Mouse (Mus musculus): Measurements from ENCODE around the gene Cdc42ep3. TPM values are rescaled to one million over a fixed set of nuclear protein-coding genes. Genes with fewer than 3 reads are reported as not detected.
A peak's percentile ranks its signal among the peaks of the same experiment; 100 is the strongest.

Cdc42ep3 gene
- polyA plus RNA-seq (2015; fragmentation: Nextera tagmentation; extraction: Ambion mirVana), result 60.0 and 62.2 TPM in 2 replicates

DNA sequence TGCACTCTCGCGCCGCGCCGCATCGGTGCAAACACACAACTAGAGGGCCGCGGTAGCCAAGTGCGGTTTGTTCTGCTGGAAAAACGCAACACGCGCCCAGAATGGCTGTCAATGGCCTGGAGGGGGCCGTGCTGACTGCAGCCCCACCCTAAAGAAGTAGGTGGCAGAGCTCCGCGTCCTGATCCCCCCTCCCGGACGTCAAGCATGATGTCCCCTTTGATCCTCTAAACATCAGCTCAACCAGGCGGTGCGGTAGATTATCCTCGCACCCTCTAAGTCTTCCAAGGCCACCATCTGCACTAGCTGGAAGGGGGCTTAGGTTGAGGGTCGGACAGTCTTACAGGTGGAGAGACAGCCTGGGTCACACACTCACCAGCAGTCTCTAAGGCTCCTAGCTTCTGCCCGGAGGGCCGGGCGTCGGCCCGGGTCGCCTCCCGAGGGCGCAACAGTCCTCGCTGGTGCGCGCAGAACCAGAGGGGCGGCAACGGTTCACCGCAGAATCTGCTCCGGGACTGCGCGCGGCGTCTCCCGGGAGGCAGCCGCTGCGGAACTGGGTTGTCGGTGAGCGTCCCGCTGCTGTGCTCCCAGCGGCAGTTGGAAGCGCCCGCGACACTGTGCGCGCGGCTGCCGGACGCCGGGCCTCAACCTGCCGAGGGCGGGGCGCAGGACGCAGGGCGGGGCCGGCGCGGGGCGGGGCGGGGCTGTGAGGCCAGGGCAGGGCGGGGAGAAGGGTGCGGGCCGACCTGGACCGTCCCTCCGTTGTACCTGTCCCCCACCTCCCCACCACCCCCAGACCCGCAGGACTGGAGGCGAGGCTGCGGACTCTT is at the start of gene Cdc42ep3:
Gene Cdc42ep3 (minus strand): TSS at position 648 of the 827 bp plus-strand sequence.
- H3K4me3 ChIP-seq (replicated peaks), result peak within 1 kb of the TSS; percentile 77
- H3K36me3 ChIP-seq (replicated peaks), result peaks cover 25% of the 10 kb centered on the region
- peak; percentile 80 for ATAC-seq (ENCODE audit: insufficient read depth)
- H3K9ac ChIP-seq, result peak within 1 kb of the TSS; percentile 89
- peak within 1 kb of the TSS; percentile 91 for H3K27ac ChIP-seq (replicated peaks)
- H3K4me1 ChIP-seq (replicated peaks), result peaks cover 59% of the 10 kb centered on the region
- peaks cover 15% of the 10 kb centered on the region for H3K27me3 ChIP-seq
- under 1% methylated on average over 69 of the region's 74 CpGs for WGBS (ENCODE audit: insufficient replicate concordance)
- no peaks in the 10 kb centered on the region for H3K9me3 ChIP-seq (replicated peaks)
- peak within 1 kb of the TSS; percentile 100 for H3K4me2 ChIP-seq

DNA sequence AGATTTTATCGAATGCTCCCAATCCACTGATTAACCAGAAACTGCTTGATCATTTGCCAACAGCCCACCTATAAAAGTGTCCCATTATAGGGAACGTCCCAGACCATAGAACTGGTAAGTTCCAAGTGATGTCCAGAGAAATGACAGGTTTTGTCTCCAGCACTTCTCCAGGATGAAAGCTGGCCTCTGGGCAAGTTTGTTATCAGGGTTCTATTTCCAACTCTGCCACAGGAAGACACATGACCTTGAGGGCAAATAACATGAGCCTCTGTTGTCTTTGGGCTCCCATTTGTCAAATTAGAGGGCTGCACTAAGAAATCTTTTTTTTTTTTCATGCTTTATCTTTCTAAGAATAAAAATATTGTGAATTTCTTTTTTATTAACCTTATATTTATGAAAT is 45.5 kb upstream of the Cdc42ep3 start:
- 63% methylated on average over 2 of the region's 2 CpGs for WGBS (ENCODE audit: insufficient replicate concordance)
- no peak for ATAC-seq (ENCODE audit: insufficient read depth)
- Histone ChIP-seq H3K9ac (no peak overlapping the region), H3K9me3 (replicated peaks) (no peaks in the 10 kb centered on the region), H3K36me3 (replicated peaks) (no peaks in the 10 kb centered on the region), H3K4me3 (replicated peaks) (no peak overlapping the region), H3K4me1 (replicated peaks) (no peaks in the 10 kb centered on the region), H3K27ac (replicated peaks) (no peak overlapping the region), H3K27me3 (no peaks in the 10 kb centered on the region), H3K4me2 (no peak overlapping the region)

DNA sequence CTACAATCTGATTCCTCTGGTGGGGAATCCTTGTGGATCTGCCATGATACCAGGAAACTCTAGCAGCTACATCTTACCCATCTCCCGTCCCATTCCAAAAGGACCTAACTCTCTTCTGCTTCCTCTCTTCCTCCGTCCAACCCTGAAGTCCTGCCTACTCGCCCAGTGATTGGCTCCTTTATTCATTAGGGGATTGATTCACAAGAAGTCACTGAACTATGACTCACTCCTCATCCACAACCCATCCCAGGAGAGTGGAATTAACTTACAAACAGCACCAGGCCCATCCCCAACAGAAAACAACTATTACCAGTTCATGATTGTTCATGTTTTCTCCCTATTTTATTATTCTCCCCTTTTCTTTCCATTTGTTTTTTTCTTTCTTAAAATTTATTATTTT is 43.5 kb upstream of the Cdc42ep3 start:
- 62% methylated on average over 3 of the region's 3 CpGs for WGBS (ENCODE audit: insufficient replicate concordance)
- no peak for ATAC-seq (ENCODE audit: insufficient read depth)
- H3K4me3 ChIP-seq (replicated peaks), result no peak overlapping the region

DNA sequence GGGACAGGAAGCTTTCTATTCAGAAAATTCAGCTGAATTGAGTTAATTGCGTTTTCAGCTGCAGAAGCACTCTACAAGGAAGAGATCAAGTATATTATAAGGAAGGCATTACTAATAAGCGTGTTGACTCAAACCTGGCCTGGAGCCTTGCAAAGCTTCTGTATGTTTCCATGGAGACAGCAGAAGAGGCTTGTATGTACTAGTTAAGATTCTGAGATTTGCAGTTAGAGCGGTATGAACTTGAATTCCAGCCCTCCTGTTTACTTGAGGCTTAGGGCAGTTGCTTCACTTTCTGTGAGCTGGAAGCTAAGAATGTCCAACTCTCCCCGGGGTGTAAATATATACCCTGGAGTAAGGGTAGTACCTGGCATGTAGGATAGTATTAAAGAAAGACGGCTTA is 39.9 kb upstream of the Cdc42ep3 start:
- Histone ChIP-seq H3K27me3 (0 out of 2 replicates have a peak, but pooled peaks cover 7% of the 10 kb centered on the region), H3K4me1 (replicated peaks) (no peaks in the 10 kb centered on the region), H3K9me3 (replicated peaks) (no peaks in the 10 kb centered on the region), H3K36me3 (replicated peaks) (no peaks in the 10 kb centered on the region), H3K27ac (replicated peaks) (no peak overlapping the region), H3K9ac (no peak overlapping the region), H3K4me2 (no peak overlapping the region), H3K4me3 (replicated peaks) (no peak overlapping the region)
- ATAC-seq (ENCODE audit: insufficient read depth), result no peak
- 70% methylated on average over 5 of the region's 5 CpGs for WGBS (ENCODE audit: insufficient replicate concordance)

More for the DNA sequence above, 43.5 kb upstream of the Cdc42ep3 start:
- H3K36me3 ChIP-seq (replicated peaks), result no peaks in the 10 kb centered on the region
- H3K4me2 ChIP-seq, result no peak overlapping the region
- no peaks in the 10 kb centered on the region for H3K9me3 ChIP-seq (replicated peaks)
- 0 out of 2 replicates have a peak, but pooled peaks cover 6% of the 10 kb centered on the region for H3K27me3 ChIP-seq
- H3K4me1 ChIP-seq (replicated peaks), result no peaks in the 10 kb centered on the region
- H3K27ac ChIP-seq (replicated peaks), result no peak overlapping the region
- no peak overlapping the region for H3K9ac ChIP-seq

DNA sequence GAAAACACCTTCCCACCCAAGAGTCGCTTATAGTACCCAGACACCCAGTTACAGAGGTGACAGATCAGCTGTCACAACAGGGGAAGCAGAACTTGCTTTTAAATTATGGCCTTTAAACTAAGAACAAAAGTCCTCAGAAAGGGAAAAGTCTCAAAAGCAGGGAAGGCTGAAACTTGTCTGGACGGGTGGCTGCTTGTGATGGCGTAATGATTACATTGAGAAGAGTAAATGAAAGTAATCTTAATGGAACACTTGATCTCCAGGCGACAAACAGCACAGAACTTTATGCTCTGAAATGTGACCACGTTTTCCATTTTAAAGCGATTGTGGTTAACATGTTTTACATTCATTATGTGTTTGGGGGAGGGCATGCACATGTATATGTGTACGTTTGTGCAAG is 39.0 kb upstream of the Cdc42ep3 start:
- Histone ChIP-seq H3K27ac (replicated peaks) (no peak overlapping the region), H3K9me3 (replicated peaks) (no peaks in the 10 kb centered on the region)
- no peak for ATAC-seq (ENCODE audit: insufficient read depth)

DNA sequence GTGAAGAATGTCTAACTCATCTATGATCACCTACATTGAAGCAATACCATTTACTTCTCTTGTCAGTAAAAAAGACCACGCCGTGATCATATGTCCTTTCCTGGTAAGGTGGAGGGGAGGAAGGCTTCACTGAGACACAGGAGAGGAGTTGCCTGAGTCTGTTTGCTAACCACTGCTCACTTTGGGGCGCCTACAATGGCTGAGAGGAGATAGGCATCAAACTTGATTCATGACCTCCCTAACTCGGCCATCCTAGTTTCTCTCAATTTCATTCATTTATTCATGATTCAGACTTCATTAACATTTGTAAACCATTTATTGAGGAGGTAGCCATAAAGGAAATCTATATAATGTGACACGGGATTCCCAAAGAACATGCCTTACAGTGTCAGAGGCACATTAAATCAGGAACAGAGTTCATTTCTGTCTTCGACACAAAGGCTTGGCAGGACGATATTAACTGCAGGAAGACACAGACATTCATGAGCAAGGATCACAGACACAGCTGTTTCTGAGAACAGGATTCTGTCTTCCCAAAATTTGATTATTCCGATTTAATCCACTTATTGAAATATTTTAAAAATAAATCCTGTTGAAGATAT is 32.7 kb upstream of the Cdc42ep3 start:
- Histone ChIP-seq H3K27ac (replicated peaks) (no peak overlapping the region), H3K27me3 (peaks cover 23% of the 10 kb centered on the region; the same call in 1 of the 2 replicates), H3K4me1 (replicated peaks) (no peaks in the 10 kb centered on the region), H3K4me3 (replicated peaks) (no peak overlapping the region), H3K9me3 (replicated peaks) (no peaks in the 10 kb centered on the region), H3K4me2 (no peak overlapping the region), H3K36me3 (replicated peaks) (no peaks in the 10 kb centered on the region), H3K9ac (no peak overlapping the region)
- ATAC-seq (ENCODE audit: insufficient read depth), result no peak
- 59% methylated on average over 8 of the region's 8 CpGs for WGBS (ENCODE audit: insufficient replicate concordance)

More for the DNA sequence above, 39.0 kb upstream of the Cdc42ep3 start:
- 50% methylated on average over 7 of the region's 7 CpGs for WGBS (ENCODE audit: insufficient replicate concordance)
- Histone ChIP-seq H3K4me3 (replicated peaks) (no peak overlapping the region), H3K4me1 (replicated peaks) (no peaks in the 10 kb centered on the region), H3K4me2 (no peak overlapping the region), H3K36me3 (replicated peaks) (no peaks in the 10 kb centered on the region), H3K9ac (no peak overlapping the region), H3K27me3 (0 out of 2 replicates have a peak, but pooled peaks cover 7% of the 10 kb centered on the region)

DNA sequence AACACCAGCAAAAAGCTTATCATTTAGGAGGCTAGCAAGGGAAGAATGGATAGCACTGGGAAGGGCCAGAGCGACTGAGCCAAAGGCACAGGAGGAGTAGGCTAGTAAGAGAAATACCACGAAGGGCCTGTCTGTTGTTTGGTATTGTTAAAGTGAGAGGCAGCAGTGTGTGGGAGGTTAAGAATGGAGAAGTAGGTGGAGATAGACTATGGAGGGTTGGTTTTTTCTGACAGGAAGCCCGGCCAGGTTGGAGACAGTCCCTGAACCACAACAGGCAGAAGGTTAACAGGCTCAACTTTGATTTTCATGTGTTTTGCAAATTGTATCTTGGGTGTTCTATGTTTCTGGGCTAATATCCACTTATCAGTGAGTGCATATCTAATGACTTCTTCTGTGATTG is 26.6 kb upstream of the Cdc42ep3 start:
- no peak overlapping the region for H3K4me2 ChIP-seq
- no peak overlapping the region for H3K9ac ChIP-seq
- WGBS (ENCODE audit: insufficient replicate concordance), result 22% methylated on average over 3 of the region's 3 CpGs
- no peaks in the 10 kb centered on the region for H3K4me1 ChIP-seq (replicated peaks)
- no peak overlapping the region for H3K27ac ChIP-seq (replicated peaks)
- ATAC-seq (ENCODE audit: insufficient read depth), result no peak
- no peak overlapping the region for H3K4me3 ChIP-seq (replicated peaks)
- H3K9me3 ChIP-seq (replicated peaks), result no peaks in the 10 kb centered on the region
- peaks cover 22% of the 10 kb centered on the region; the same call in 1 of the 2 replicates for H3K27me3 ChIP-seq
- H3K36me3 ChIP-seq (replicated peaks), result no peaks in the 10 kb centered on the region

DNA sequence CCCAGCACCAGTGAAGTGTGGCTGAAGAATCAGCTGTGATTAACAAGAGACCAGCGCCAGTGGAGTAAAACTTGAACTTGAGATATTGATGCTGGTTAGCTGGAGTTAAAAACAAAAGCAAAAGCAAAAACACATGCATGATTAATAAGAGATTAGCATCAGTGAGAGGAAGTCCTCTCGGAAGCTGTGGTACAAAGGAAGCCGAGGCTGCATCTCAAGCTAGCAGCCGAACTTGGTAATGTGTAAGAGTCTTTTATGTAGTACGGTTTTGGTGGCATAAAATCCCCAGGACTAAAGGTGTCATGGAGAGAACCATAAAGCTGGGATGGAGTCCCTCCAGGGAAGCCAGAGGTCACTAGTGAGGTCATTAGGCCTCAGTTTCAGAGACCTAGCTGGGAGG is 24.3 kb upstream of the Cdc42ep3 start:
- Histone ChIP-seq H3K9me3 (replicated peaks) (no peaks in the 10 kb centered on the region), H3K9ac (no peak overlapping the region), H3K27ac (replicated peaks) (no peak overlapping the region), H3K4me1 (replicated peaks) (no peaks in the 10 kb centered on the region), H3K27me3 (peaks cover 14% of the 10 kb centered on the region; the same call in 1 of the 2 replicates), H3K36me3 (replicated peaks) (no peaks in the 10 kb centered on the region), H3K4me2 (no peak overlapping the region), H3K4me3 (replicated peaks) (no peak overlapping the region)
- WGBS (ENCODE audit: insufficient replicate concordance), result 24% methylated on average over 5 of the region's 5 CpGs
- ATAC-seq (ENCODE audit: insufficient read depth), result no peak

DNA sequence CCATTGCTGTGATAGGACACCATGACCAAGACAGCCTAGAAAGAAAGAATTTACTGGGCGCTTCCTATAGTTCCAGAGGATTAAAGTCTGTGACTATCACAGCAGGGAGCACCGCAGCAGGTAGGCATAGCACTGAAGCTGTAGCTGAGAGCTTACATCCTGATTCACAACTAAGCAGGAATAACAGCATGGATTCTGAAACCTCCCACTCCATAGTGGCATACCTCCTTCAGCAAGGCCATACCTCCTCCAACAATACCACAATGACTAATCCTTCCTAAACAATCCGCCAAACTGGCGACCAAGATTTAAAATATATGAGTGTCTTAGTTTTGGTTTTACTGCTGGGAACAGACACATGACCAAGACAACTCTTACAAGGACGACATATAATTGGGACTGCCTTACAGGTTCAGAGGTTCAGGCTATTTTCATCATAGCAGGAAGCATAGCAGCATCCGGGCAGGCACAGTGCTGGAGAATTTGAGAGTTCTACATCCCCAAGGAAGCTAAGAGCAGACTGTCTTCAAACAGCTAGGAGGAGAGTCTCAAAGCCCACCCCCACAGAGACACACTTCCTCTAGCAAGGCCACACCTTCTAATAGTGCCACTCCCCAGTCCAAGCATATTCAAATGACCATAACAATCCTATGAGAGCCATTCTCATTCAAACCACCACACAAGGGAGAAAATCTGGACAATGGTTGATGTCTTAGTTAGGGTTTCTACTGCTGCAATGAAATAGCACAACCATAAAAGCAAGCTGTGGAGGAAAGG is 21.7 kb upstream of the Cdc42ep3 start:
- 50% methylated on average over 6 of the region's 6 CpGs for WGBS (ENCODE audit: insufficient replicate concordance)
- Histone ChIP-seq H3K4me1 (replicated peaks) (no peaks in the 10 kb centered on the region), H3K36me3 (replicated peaks) (no peaks in the 10 kb centered on the region), H3K9ac (no peak overlapping the region), H3K27ac (replicated peaks) (no peak overlapping the region), H3K27me3 (0 out of 2 replicates have a peak, but pooled peaks cover 5% of the 10 kb centered on the region), H3K4me2 (no peak overlapping the region), H3K4me3 (replicated peaks) (no peak overlapping the region), H3K9me3 (replicated peaks) (no peaks in the 10 kb centered on the region)
- no peak for ATAC-seq (ENCODE audit: insufficient read depth)

DNA sequence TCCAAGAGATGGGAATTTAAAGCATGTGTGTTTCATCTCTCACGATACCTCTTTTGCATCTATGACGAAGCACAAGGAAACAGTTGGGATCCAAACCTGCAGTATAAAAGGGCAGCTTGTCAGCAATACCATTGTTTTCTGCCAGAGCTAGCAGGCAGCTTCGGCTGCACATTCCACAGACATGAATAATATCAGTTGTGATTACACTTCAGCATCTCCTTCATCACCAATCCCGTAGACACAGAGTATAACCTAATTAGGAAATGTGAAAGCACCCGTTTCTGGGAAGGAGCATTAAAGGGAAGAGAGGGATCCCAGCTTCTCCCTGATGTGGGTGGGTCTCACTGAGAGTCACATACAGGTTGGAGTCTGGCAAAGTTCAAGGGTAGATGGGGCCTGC is 18.1 kb upstream of the Cdc42ep3 start:
- Histone ChIP-seq H3K9me3 (replicated peaks) (no peaks in the 10 kb centered on the region), H3K27ac (replicated peaks) (no peak overlapping the region), H3K4me1 (replicated peaks) (no peaks in the 10 kb centered on the region), H3K4me2 (no peak overlapping the region), H3K4me3 (replicated peaks) (no peak overlapping the region), H3K36me3 (replicated peaks) (no peaks in the 10 kb centered on the region), H3K9ac (no peak overlapping the region), H3K27me3 (no peaks in the 10 kb centered on the region)
- no peak for ATAC-seq (ENCODE audit: insufficient read depth)
- WGBS (ENCODE audit: insufficient replicate concordance), result 56% methylated on average over 5 of the region's 5 CpGs

All from liver, embryonic 15.5 days (tissue).